Mouse (Mus musculus) ovary, postnatal 10 days (tissue): ENCODE results near the gene Fam72a.
"Not testable (repeated sequence)": the region's sequence is repeated elsewhere in the genome, so short reads cannot be mapped to it uniquely, and the experiment has no call there.

Source experiments
- DNase-seq: peaks from one replicate; pipeline ENCODE4 v3.0.0; 2022; ENCODE audit warnings: low spot score

Gene Fam72a

DNA sequence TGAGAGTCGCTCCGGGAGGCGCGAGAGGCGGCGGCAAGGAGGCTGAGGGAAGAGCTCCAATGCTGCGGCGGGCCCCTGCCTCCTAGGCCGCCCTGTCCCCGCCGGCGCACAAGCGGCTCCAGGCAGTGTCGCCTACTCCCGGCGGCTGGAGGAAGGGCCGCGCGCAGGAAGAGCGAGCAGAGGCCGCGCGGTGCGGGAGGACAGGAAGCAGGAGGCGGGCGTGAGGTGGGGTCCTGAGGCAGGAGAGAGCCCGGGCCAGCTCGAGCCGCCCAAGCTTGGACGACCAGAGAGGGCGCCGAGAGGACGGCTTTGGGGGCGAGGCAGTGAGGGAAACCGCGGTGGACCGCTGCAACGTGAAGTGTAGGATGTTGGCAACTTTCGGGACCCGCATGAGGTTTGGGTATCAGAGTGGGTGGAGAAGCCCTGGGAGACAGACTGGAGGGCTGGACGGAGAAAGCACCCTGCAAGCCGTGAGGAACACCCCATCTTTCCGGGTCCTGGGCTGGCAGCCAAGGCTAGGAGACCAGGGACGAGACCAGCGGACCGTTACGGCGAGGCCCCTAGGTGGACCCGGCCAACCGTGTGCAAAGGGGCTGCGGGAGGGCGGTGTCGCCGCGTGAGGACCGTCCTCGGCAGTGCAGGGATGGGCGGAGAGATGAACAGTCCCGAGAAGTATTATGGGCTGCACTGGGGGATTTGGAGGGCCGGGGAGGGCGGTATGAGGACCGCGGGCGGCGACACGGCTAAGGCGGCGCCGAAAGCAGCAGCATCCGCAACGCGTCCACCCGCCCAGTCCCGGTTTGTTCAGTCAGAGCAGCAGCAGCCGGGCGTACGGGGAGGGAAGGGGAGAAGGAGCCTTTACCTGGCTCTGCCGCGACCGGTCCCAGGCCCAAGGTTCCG is 1.1 kb upstream of the Fam72a start:
- peak; percentile 54 for DNase-seq

DNA sequence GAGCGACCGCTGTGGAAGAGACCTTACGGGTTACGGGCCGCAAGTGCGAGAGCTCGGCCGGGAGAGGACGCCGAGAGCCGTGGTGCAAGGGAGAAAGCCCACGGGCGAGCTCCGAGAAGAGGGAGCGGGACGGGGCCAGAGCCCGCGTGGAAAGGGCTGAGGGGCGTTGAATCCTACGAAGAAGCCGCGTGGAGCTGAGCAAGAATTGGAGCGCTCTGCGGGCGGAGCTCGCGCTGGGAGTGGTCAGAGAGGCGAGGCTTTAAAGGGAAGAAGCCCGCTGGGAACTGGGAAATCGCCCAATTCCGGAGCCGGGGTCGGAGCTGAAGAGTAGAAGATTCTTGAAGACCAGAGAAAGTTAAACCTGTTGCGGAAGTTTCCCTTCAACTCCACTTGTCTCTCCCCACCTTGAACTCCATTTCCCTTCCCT is 391 bp downstream of the Fam72a start:
- DNase-seq, result no peak

DNA sequence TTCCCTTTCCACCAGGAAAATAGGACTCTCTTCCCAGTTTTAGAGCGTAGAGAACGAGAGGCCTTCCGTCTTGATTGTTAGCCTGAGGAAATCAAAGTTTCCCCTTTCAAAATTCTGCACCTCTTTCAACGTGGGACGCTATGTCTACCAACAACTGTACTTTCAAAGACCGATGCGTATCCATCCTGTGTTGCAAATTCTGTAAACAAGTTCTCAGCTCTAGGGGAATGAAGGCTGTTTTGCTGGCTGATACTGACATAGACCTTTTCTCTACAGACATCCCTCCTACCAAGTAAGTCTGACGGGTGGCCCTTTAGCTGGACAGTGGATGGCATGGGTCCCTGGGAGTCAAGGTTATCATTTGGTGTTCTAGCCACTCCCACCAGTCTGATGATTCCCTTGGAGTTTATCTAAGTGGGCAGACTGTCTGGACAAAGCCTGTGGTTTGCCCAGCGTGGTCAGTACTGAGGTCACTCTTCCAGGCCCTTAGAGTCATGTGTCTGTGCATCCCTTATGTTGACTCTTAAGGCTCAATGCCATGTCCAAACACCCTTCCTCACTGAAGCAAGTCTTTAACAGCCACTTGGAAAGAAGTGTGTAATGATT is 961 bp downstream of the Fam72a start:
- no peak for DNase-seq

DNA sequence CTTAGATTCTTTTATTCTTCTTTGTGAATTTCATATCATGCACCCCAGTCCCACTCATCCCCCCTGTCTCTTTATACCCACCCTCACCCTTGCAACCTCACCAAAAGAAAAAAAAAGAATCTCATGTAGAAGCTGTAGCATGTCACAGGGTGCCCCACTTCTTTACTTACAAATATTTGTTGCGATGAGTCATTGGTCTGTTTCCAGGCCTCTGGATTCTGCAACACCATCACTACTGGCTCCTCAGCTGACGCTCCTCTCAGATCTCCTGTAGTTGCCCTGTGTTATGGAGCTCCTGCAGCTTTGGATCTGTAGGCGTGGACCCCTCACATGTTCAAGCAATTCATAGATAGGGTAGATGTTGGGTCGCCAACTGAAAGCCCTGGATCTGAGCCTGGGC is 12.1 kb downstream of the Fam72a start:
- DNase-seq, result no peak

DNA sequence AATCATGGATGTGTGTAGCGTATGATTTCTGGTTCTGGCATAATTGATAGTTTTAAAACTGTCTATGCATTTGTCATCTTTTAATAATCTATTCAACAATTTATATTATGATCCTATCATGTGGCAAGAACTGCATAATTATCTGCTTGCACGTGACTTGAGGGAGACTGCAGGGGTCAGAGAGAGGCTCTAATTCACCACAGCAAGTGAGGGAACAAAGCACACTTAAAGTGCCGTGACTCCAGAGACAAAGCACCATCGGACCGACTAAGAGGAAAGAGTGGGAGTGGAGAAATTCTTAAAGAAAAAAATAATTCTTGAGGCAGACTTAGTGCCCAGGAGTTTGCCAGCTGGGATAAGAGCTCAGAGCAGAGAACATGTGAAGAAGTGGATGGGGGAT is 13.1 kb downstream of the Fam72a start:
- no peak for DNase-seq

GRCm38 (mm10) chr1:131541431-131541830 is 13.7 kb downstream of the Fam72a start:
- DNase-seq, result no peak

DNA sequence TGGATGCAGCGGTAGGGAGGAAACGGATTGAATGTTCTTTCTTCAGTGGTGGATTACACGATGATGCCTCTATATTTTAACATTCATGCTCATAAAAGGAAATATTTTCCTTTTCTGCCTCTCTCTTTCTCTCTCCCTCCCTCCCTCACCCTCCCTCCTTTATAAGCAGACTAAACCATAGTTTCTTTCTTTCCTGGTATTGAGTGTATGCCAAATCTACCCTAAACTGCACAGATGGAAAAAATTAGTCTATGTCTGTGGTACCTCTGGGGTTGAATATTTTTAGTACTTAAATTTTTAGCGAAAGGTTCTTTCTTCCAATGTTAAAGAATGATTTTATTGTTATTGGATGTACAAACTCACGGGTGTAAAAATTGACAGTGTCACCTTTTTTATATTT is 14.2 kb downstream of the Fam72a start:
- DNase-seq, result no peak

- no peak for DNase-seq
These were observed 16.3 kb downstream of the Fam72a start for GRCm38 (mm10) chr1:131543886-131544565.

- no peak for DNase-seq
These were observed 19.3 kb downstream of the Fam72a start for GRCm38 (mm10) chr1:131546798-131547690.

- DNase-seq, result no peak
These were observed 21.0 kb downstream of the Fam72a start for GRCm38 (mm10) chr1:131548494-131549365.

- no peak for DNase-seq
These were observed 24.3 kb downstream of the Fam72a start for GRCm38 (mm10) chr1:131551956-131552355.

DNA sequence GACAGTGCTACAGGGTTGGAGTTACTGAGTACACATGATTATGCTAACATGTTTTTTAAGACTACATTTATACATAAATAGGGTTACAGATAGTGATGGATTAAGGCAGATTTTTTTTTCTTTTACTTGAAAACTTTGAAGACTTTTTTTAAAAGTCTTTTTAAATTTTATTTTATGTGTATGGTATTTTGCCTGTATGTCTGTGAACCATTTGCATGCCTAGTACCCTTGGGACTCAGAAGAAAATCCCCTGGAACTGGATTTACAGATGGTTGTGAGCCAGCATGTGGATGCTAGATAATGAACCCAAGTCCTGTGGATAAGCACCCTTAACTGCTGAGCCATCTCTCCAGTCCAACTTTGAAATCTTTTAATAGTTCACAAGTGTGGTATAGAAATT is 25.7 kb downstream of the Fam72a start:
- no peak for DNase-seq

DNA sequence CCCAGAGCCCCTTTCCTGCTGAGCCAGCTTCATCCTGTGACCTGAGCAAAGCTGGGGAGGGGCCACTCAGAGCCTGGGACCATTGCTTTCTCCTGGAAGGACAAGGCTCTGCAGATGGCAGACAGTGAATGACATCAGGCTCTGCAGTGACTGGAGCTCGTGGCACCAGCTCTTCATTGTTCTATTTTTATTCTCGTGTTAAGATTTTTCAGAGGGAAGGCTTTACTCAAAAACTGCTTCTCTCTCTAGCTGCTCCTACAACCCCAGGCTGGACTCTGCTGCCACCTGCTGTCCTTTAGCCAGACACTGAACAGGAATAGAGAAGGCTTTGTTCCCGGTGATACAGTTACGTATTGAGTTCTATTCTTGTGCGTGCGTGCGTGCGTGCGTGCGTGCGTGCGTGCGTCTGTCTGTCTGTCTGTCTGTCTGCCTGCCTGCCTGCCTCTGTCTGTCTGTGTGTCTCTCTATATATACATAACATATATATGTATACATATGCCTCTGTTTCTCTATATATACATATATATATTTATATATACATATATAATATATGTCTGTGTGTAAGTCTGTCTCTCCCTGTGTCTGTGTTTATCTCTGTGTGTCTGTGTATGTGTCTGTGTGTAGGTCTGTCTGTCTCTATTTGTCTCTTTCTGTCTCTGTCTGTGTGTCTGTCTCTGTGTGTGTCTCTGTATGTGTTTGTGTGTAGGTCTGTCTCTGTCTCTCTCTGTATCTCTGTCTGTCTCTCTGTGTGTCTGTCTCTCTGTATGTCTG is 27.5 kb downstream of the Fam72a start:
- peak; percentile 26 for DNase-seq

- no peak for DNase-seq
These were observed 32.8 kb downstream of the Fam72a start for GRCm38 (mm10) chr1:131560500-131560899.

DNA sequence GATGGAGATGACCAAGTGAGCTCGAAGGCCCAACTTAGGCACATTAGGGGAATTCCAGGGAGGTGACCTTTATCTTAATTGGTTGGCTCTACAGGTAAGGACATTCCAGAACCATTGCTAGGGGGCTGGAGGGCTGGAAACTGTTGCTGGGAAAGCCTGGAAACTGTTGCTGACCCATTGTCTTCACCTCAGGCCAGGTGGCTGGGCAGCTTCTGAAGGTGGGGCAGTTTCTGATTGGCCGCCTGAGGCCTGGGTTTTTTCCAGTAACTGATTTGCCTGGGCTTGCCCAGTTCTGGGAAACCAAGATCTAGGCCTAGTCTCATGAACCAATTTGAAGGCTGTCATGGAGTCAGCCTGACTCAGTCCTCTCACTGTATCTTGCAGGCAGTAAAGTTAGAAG is 34.4 kb downstream of the Fam72a start:
- no peak for DNase-seq

DNA sequence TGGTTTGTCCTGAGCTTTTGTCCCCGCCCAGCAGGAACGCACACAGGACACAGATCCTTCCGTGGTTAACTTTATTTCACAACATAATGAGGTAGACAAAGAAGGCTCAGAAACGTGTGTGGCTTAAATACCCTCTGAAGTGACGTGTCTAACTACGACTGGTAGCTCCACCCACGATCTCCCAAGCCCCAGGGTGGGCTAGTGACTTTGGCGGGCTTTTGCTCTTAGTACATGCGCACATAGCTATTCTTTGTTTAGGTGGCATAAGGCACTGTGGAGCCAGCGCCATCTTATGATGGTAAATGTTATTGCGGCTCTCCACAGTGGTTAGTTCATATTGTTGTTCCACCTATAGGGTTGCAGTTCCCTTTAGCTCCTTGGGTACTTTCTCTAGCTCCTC is 38.4 kb downstream of the Fam72a start:
- DNase-seq, result not testable (repeated sequence)

GRCm38 (mm10) chr1:131569721-131570120 is 42.0 kb downstream of the Fam72a start:
- no peak for DNase-seq

GRCm38 (mm10) chr1:131570391-131570790 is 42.7 kb downstream of the Fam72a start:
- no peak for DNase-seq

DNA sequence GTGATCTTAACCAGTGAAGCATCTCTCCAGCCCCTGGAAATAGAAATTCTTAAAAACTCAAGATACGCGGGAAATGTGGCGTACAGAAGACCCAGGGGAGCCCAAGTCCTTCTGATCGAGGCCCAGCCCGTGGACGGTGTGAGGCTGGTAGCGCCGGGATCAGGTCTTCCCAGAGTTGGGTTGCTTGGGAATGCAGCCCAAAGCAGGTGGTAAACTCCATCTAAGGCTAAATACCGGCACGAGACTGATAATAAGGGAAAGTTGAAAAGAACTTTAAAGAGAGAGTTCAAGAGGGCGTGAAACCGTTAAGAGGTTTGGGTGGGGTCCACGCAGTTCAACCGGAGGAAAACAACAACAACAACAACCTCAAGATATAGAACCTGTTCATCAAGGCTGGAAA is 46.0 kb downstream of the Fam72a start:
- DNase-seq, result no peak
